Mouse (Mus musculus): ENCODE data around the gene Sap30bp. TPM values are rescaled to one million over a fixed set of nuclear protein-coding genes. Genes with fewer than 3 reads are reported as not detected.
A peak's percentile ranks its signal among the peaks of the same experiment; 100 is the strongest.

Gene Sap30bp
- polyA plus RNA-seq, 1 experiment from 2014 or later, result 38.4 TPM

DNA sequence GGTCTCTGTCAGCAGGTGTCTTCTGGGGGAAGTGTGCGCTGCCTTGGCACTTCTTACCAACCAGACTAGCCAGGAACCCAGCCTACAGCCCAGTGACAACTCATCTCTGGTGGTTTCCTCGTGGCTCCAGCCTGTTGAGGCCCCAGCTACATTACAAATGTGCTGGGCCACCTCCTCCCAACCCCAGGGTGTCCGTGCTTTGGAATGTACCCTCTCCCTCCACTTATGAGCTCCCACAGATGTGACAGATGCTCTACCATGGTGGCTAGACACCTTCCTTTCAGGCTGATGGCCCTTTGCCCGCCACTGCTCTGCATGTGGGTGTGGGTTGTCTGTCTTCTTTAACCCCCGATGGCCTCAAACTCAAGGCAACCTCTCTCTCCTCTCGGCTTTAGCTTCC is 68.6 kb downstream of the Sap30bp start:
- no peak overlapping the region for H3K9ac ChIP-seq (ENCODE audit: low read depth, low read length)
- no peak overlapping the region for H3K4me3 ChIP-seq (ENCODE audit: low read length)
- H3K9me3 ChIP-seq (ENCODE audit: control insufficient read depth, low read length), result no peaks in the 10 kb centered on the region
- 71% methylated on average over 6 of the region's 6 CpGs for WGBS
- H3K4me2 ChIP-seq (ENCODE audit: low read length), result no peak overlapping the region
- no peak for ATAC-seq
- no peak overlapping the region for H3K27ac ChIP-seq (ENCODE audit: low read depth, low read length)
- H3K27me3 ChIP-seq (replicated peaks; ENCODE audit: control insufficient read depth, insufficient read depth, low read length), result no peaks in the 10 kb centered on the region
- no peaks in the 10 kb centered on the region for H3K36me3 ChIP-seq (ENCODE audit: control insufficient read depth, insufficient read depth, low read length)
- H3K4me1 ChIP-seq (ENCODE audit: control insufficient read depth, insufficient read depth, low read depth, low read length), result peaks cover 12% of the 10 kb centered on the region

DNA sequence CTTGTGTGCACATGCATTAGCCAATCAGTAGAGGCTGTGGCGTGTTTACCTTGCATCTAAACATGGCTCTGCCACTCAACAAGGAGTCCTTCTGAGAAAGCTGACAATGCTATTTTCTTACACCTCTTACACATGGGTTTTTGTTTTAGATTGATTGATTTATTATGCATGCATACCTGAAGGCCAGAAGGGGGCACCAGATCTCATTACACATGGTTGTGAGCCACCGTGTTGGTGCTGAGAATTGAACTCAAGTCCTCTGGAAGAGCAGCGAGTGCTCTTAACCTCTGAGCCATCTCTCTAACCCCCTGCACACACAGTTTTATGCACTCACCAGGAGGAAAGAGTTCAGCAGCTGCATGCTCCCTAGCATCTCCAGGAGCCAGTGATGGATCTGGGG is 69.8 kb downstream of the Sap30bp start:
- Histone ChIP-seq H3K4me2 (ENCODE audit: low read length) (no peak overlapping the region), H3K9me3 (ENCODE audit: control insufficient read depth, low read length) (no peaks in the 10 kb centered on the region), H3K36me3 (ENCODE audit: control insufficient read depth, insufficient read depth, low read length) (no peaks in the 10 kb centered on the region; the same call in 1 of the 2 replicates), H3K4me1 (ENCODE audit: control insufficient read depth, insufficient read depth, low read depth, low read length) (peaks cover 12% of the 10 kb centered on the region), H3K9ac (ENCODE audit: low read depth, low read length) (no peak overlapping the region), H3K4me3 (ENCODE audit: low read length) (no peak overlapping the region), H3K27me3 (replicated peaks; ENCODE audit: control insufficient read depth, insufficient read depth, low read length) (no peaks in the 10 kb centered on the region), H3K27ac (ENCODE audit: low read depth, low read length) (no peak overlapping the region)
- WGBS, result 89% methylated on average over 3 of the region's 3 CpGs
- no peak for ATAC-seq

DNA sequence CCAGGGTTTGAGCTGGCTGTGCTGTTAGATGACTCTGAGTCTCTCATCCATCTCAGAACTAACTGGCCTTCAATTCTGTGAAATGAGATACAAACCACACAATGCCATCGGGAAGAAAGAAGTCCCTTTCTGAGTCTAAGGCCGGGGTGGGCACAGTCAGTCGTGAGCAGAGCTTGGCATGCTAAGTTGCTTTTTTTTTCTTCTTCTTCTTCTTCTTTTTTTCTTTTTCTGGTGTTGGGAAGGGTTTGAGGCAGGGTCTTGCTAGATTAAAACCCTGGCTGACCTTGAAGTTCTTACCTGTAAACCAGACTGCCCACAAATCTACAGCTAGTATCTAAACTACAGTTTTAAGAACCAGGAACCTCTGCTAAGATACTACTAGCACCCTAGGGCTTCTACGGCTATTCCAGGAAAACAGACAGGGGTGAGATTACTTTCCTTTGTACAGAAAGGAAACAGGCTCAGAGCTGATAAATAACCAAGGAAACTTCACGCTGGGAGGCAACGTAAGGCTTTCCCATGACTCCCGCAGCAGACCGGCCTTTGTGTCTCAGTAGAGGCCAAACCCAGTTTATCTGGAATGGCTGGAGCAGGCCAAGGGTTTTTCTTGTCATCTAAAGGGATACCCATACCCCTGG is 71.2 kb downstream of the Sap30bp start:
- H3K27ac ChIP-seq (ENCODE audit: low read depth, low read length), result peak overlapping the region; percentile 64
- no peaks in the 10 kb centered on the region for H3K27me3 ChIP-seq (replicated peaks; ENCODE audit: control insufficient read depth, insufficient read depth, low read length)
- ATAC-seq, result no peak
- H3K36me3 ChIP-seq (ENCODE audit: control insufficient read depth, insufficient read depth, low read length), result no peaks in the 10 kb centered on the region; the same call in 1 of the 2 replicates
- H3K4me1 ChIP-seq (ENCODE audit: control insufficient read depth, insufficient read depth, low read depth, low read length), result peaks cover 12% of the 10 kb centered on the region
- peak overlapping the region; percentile 38 for H3K4me3 ChIP-seq (ENCODE audit: low read length)
- peak overlapping the region; percentile 62 for H3K9ac ChIP-seq (ENCODE audit: low read depth, low read length)
- no peaks in the 10 kb centered on the region for H3K9me3 ChIP-seq (ENCODE audit: control insufficient read depth, low read length)
- 28% methylated on average over 8 of the region's 8 CpGs for WGBS
- peak overlapping the region; percentile 64 for H3K4me2 ChIP-seq (ENCODE audit: low read length)

DNA sequence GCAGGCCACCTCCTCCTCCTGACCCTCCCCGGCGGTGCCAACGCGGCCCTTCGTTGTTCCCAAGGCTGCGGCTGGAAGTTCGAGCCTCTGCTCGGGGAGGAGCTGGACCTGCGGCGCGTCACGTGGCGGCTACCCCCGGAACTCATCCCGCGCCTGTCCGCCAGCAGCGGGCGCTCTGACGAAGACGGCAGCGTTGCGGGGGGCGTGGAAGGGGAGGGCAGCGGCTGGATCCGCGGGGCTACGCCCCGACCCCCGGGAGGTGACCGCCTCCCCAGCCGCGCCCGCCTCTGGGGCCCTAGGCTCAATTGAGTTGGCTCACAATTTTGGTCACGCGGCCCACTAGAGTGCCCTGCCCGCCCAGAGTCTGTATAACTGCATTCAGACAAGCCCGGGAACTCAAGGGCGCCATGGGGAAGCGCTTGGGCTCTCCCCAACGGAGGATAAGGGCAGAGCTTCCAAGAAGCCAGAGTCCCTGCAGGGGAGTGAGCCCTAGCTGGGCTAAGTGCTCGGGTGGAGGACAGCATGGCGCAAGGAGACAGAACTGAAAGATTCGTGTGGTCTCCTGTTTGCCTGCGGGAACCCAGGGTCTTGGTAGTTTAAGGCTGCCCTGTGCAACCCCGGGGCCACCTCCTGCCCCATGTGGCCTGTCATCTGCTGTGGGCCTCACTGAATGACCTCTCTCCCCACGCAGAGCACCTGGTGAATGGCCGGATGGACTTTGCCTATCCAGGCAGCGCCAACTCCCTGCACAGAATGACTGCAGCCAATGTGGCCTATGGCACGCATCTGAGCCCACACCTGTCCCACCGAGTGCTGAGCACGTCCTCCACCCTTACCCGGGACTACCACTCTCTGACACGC is 72.0 kb downstream of the Sap30bp start:
- 7% methylated on average over 41 of the region's 54 CpGs for WGBS
- peak; percentile 61 for ATAC-seq
- Histone ChIP-seq H3K4me3 (ENCODE audit: low read length) (peak overlapping the region; percentile 38), H3K9ac (ENCODE audit: low read depth, low read length) (peak overlapping the region; percentile 62), H3K9me3 (ENCODE audit: control insufficient read depth, low read length) (no peaks in the 10 kb centered on the region), H3K4me2 (ENCODE audit: low read length) (peak overlapping the region; percentile 64), H3K36me3 (ENCODE audit: control insufficient read depth, insufficient read depth, low read length) (no peaks in the 10 kb centered on the region; the same call in 1 of the 2 replicates), H3K4me1 (ENCODE audit: control insufficient read depth, insufficient read depth, low read depth, low read length) (peaks cover 12% of the 10 kb centered on the region), H3K27ac (ENCODE audit: low read depth, low read length) (peak overlapping the region; percentile 64), H3K27me3 (replicated peaks; ENCODE audit: control insufficient read depth, insufficient read depth, low read length) (no peaks in the 10 kb centered on the region)

DNA sequence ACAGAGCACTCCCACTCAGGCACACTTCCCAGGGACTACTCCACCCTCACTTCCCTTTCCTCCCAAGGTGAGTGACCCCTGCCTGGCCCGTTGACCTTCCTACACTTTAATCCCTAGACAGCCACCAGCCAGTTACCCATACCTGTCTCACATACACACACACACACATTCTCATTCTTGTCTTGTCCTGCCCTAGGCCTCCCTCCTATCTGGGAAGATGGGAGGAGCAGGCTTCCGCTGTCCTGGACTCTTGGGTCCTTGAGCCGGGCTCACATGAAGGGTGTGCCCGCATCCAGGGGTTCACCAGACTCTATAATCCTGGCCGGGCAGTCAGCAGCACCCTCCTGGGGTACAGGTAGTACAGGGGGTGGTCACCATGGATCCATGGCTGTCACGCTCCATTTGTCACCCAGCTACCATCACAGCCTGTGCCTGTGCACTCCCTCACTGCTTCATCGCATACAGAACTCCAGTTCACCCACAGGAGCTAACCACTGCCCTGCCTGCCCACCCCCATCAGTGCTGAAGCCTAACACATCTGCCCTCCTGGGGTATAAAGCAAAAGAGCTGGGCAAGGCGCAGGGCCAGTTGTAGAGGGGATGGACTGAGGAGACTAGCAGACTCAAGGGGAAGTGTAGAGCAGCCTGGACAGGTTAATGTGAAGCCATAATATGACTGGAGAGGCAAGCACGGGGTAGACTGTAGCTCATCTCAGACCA is 72.8 kb downstream of the Sap30bp start:
- ATAC-seq, result no peak
- no peak overlapping the region; the same call in 1 of the 2 replicates for H3K27ac ChIP-seq (ENCODE audit: low read depth, low read length)
- peak overlapping the region; percentile 11; the same call in 1 of the 2 replicates for H3K9ac ChIP-seq (ENCODE audit: low read depth, low read length)
- WGBS, result 72% methylated on average over 9 of the region's 9 CpGs
- peaks cover 12% of the 10 kb centered on the region for H3K4me1 ChIP-seq (ENCODE audit: control insufficient read depth, insufficient read depth, low read depth, low read length)
- H3K9me3 ChIP-seq (ENCODE audit: control insufficient read depth, low read length), result no peaks in the 10 kb centered on the region
- H3K36me3 ChIP-seq (ENCODE audit: control insufficient read depth, insufficient read depth, low read length), result no peaks in the 10 kb centered on the region; the same call in 1 of the 2 replicates
- peak overlapping the region; percentile 64 for H3K4me2 ChIP-seq (ENCODE audit: low read length)
- H3K27me3 ChIP-seq (replicated peaks; ENCODE audit: control insufficient read depth, insufficient read depth, low read length), result no peaks in the 10 kb centered on the region
- no peak overlapping the region for H3K4me3 ChIP-seq (ENCODE audit: low read length)

DNA sequence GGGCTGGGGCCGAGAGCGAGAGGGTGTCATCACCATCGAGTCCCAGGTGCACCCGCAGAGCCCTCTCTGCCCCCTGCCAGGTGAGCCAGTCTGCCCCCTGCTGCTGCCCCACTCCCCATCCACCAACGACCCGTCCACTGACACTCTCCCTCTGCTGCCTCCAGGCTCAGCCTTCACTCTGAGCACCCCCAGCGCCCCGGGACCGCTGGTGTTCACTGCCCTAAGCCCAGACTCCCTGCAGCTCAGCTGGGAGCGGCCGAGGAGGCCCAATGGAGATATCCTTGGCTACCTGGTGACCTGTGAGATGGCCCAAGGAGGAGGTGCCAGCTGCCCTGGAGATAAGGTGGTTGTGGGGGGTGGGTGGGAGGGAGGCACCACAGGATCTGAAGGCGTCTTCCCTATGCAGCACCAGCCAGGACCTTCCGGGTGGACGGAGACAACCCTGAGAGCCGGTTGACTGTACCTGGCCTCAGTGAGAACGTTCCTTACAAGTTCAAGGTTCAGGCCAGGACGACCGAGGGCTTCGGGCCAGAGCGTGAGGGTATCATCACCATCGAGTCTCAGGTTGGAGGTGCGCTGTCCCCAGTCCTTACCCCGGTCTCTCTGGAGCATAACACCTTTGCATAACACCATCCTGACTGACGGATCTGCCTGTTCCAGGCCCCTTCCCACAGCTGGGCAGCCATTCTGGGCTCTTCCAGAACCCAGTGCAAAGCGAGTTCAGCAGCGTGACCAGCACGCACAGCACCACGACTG is 74.2 kb downstream of the Sap30bp start:
- H3K4me2 ChIP-seq (ENCODE audit: low read length), result no peak overlapping the region
- no peak overlapping the region for H3K4me3 ChIP-seq (ENCODE audit: low read length)
- no peak overlapping the region for H3K9ac ChIP-seq (ENCODE audit: low read depth, low read length)
- WGBS, result 93% methylated on average over 28 of the region's 28 CpGs
- peaks cover 18% of the 10 kb centered on the region for H3K4me1 ChIP-seq (ENCODE audit: control insufficient read depth, insufficient read depth, low read depth, low read length)
- no peaks in the 10 kb centered on the region; the same call in 1 of the 2 replicates for H3K36me3 ChIP-seq (ENCODE audit: control insufficient read depth, insufficient read depth, low read length)
- no peak for ATAC-seq
- H3K27ac ChIP-seq (ENCODE audit: low read depth, low read length), result no peak overlapping the region
- H3K27me3 ChIP-seq (replicated peaks; ENCODE audit: control insufficient read depth, insufficient read depth, low read length), result no peaks in the 10 kb centered on the region
- no peaks in the 10 kb centered on the region for H3K9me3 ChIP-seq (ENCODE audit: control insufficient read depth, low read length)

DNA sequence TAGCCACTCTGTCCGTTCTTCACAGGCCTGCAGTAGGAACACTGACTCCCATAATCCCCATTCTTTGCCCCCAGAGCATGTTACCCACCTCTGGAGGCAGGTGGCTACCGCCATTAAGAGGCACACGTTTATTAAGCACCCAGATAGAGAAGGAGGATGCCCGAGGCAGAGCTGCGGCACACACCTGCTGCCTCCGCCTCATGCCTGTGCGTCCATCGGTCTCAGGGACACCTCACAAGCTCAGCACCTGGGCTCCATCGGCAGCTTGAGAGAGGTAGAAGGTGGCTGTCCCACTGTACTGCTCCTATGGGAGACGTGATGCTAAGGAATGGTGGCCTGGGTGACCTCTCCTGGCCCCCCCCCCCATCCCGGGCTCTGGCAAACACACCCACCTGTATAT is 75.3 kb downstream of the Sap30bp start:
- Histone ChIP-seq H3K4me1 (ENCODE audit: control insufficient read depth, insufficient read depth, low read depth, low read length) (peaks cover 19% of the 10 kb centered on the region), H3K9ac (ENCODE audit: low read depth, low read length) (no peak overlapping the region), H3K9me3 (ENCODE audit: control insufficient read depth, low read length) (no peaks in the 10 kb centered on the region), H3K4me2 (ENCODE audit: low read length) (no peak overlapping the region), H3K27me3 (replicated peaks; ENCODE audit: control insufficient read depth, insufficient read depth, low read length) (no peaks in the 10 kb centered on the region), H3K27ac (ENCODE audit: low read depth, low read length) (no peak overlapping the region), H3K4me3 (ENCODE audit: low read length) (no peak overlapping the region), H3K36me3 (ENCODE audit: control insufficient read depth, insufficient read depth, low read length) (no peaks in the 10 kb centered on the region; the same call in 1 of the 2 replicates)
- WGBS, result 89% methylated on average over 11 of the region's 11 CpGs
- ATAC-seq, result no peak

DNA sequence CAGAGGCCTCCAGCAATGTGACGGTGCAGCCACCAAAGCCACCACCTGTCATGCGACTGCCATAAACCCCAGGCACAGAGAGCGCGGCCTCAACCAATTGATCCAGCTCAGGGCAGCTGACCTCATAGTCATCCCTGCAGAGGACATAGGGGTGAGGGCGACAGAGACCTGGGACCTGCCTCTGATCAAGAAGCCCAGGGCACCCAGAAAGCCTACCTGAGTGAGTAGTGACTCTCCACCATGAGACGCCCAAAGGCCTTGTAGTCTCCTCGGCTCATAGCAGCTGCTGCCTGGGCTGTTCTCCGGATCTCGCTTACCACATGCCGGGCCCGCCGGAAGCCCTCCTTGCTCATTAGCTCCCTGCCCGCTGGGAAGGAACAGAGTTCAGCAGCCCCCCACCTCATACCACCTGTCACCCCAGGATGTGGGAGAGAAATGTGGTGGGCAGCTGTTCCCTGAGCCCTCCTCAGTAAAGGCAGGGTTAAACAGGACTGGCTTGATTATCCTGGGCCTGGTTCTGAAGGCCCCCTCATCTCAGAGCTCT is 75.8 kb downstream of the Sap30bp start:
- H3K9ac ChIP-seq (ENCODE audit: low read depth, low read length), result no peak overlapping the region
- WGBS, result 79% methylated on average over 13 of the region's 13 CpGs
- H3K4me2 ChIP-seq (ENCODE audit: low read length), result no peak overlapping the region
- no peaks in the 10 kb centered on the region for H3K9me3 ChIP-seq (ENCODE audit: control insufficient read depth, low read length)
- H3K36me3 ChIP-seq (ENCODE audit: control insufficient read depth, insufficient read depth, low read length), result no peaks in the 10 kb centered on the region; the same call in 1 of the 2 replicates
- peak overlapping the region; percentile 27; the same call in 1 of the 2 replicates for H3K27ac ChIP-seq (ENCODE audit: low read depth, low read length)
- no peaks in the 10 kb centered on the region for H3K27me3 ChIP-seq (replicated peaks; ENCODE audit: control insufficient read depth, insufficient read depth, low read length)
- no peak for ATAC-seq
- no peak overlapping the region for H3K4me3 ChIP-seq (ENCODE audit: low read length)
- peaks cover 19% of the 10 kb centered on the region for H3K4me1 ChIP-seq (ENCODE audit: control insufficient read depth, insufficient read depth, low read depth, low read length)
